Mouse (Mus musculus): ENCODE measurements at regions not wholly inside any gene's neighbourhood (a gene's known extent, or its start where the extent isn't known, plus 50 kb on each side); places are given as distances from the start of the nearest gene placed in this dataset.

GRCm38 (mm10) chr3:58123396-58124077, 275.7 kb upstream of the Pfn2 start:
- WGBS, result 82% methylated on average over 7 of the region's 7 CpGs
- H3K4me1 ChIP-seq (ENCODE audit: control insufficient read depth, insufficient read depth, low read length), result no peaks in the 10 kb centered on the region
- no peaks in the 10 kb centered on the region for H3K36me3 ChIP-seq (ENCODE audit: control insufficient read depth, insufficient read depth, low read length)
- H3K4me2 ChIP-seq (replicated peaks; ENCODE audit: low read depth, low read length), result no peak overlapping the region
- H3K9ac ChIP-seq (ENCODE audit: low read depth, low read length), result no peak overlapping the region
- H3K27ac ChIP-seq (ENCODE audit: low read depth, low read length), result no peak overlapping the region
- H3K27me3 ChIP-seq (ENCODE audit: control insufficient read depth, insufficient read depth, low read length), result no peaks in the 10 kb centered on the region
- H3K4me3 ChIP-seq (ENCODE audit: low read length), result no peak overlapping the region
- no peaks in the 10 kb centered on the region for H3K9me3 ChIP-seq (ENCODE audit: control insufficient read depth, low read length)
- no peak for ATAC-seq (ENCODE audit: low FRiP score, low TSS enrichment)

- Histone ChIP-seq H3K4me1 (ENCODE audit: control insufficient read depth, insufficient read depth, low read length) (0 out of 2 replicates have a peak, but pooled peaks cover 3% of the 10 kb centered on the region), H3K36me3 (ENCODE audit: control insufficient read depth, insufficient read depth, low read length) (no peaks in the 10 kb centered on the region), H3K9me3 (ENCODE audit: control insufficient read depth, low read length) (no peaks in the 10 kb centered on the region), H3K27ac (ENCODE audit: low read depth, low read length) (no peak overlapping the region), H3K4me2 (replicated peaks; ENCODE audit: low read depth, low read length) (no peak overlapping the region), H3K4me3 (ENCODE audit: low read length) (no peak overlapping the region), H3K27me3 (ENCODE audit: control insufficient read depth, insufficient read depth, low read length) (no peaks in the 10 kb centered on the region), H3K9ac (ENCODE audit: low read depth, low read length) (no peak overlapping the region)
- ATAC-seq (ENCODE audit: low FRiP score, low TSS enrichment), result no peak
- 92% methylated on average over 1 of the region's 1 CpGs for WGBS
Observed at GRCm38 (mm10) chr3:58124886-58125285, 277.0 kb upstream of the Pfn2 start.

- H3K4me2 ChIP-seq (replicated peaks; ENCODE audit: low read depth, low read length), result no peak overlapping the region
Observed at GRCm38 (mm10) chr3:58126996-58127395, 279.1 kb upstream of the Pfn2 start.

GRCm38 (mm10) chr3:58128059-58128458, 280.2 kb upstream of the Pfn2 start:
- 0 out of 2 replicates have a peak, but pooled peaks cover 3% of the 10 kb centered on the region for H3K4me1 ChIP-seq (ENCODE audit: control insufficient read depth, insufficient read depth, low read length)
- 85% methylated on average over 8 of the region's 8 CpGs for WGBS
- no peak for ATAC-seq (ENCODE audit: low FRiP score, low TSS enrichment)
- H3K27me3 ChIP-seq (ENCODE audit: control insufficient read depth, insufficient read depth, low read length), result no peaks in the 10 kb centered on the region
- no peak overlapping the region for H3K9ac ChIP-seq (ENCODE audit: low read depth, low read length)
- H3K4me2 ChIP-seq (replicated peaks; ENCODE audit: low read depth, low read length), result no peak overlapping the region
- no peaks in the 10 kb centered on the region for H3K9me3 ChIP-seq (ENCODE audit: control insufficient read depth, low read length)
- H3K36me3 ChIP-seq (ENCODE audit: control insufficient read depth, insufficient read depth, low read length), result no peaks in the 10 kb centered on the region
- H3K27ac ChIP-seq (ENCODE audit: low read depth, low read length), result no peak overlapping the region
- no peak overlapping the region for H3K4me3 ChIP-seq (ENCODE audit: low read length)

More at GRCm38 (mm10) chr3:58126996-58127395, 279.1 kb upstream of the Pfn2 start:
- Histone ChIP-seq H3K9ac (ENCODE audit: low read depth, low read length) (no peak overlapping the region), H3K4me1 (ENCODE audit: control insufficient read depth, insufficient read depth, low read length) (0 out of 2 replicates have a peak, but pooled peaks cover 3% of the 10 kb centered on the region), H3K27ac (ENCODE audit: low read depth, low read length) (no peak overlapping the region), H3K9me3 (ENCODE audit: control insufficient read depth, low read length) (no peaks in the 10 kb centered on the region), H3K27me3 (ENCODE audit: control insufficient read depth, insufficient read depth, low read length) (no peaks in the 10 kb centered on the region), H3K36me3 (ENCODE audit: control insufficient read depth, insufficient read depth, low read length) (no peaks in the 10 kb centered on the region), H3K4me3 (ENCODE audit: low read length) (no peak overlapping the region)
- ATAC-seq (ENCODE audit: low FRiP score, low TSS enrichment), result no peak

- H3K4me2 ChIP-seq (replicated peaks; ENCODE audit: low read depth, low read length), result no peak overlapping the region; the same call in 1 of the 2 replicates
- WGBS, result 18% methylated on average over 6 of the region's 6 CpGs
- H3K9me3 ChIP-seq (ENCODE audit: control insufficient read depth, low read length), result no peaks in the 10 kb centered on the region
- 0 out of 2 replicates have a peak, but pooled peaks cover 3% of the 10 kb centered on the region for H3K4me1 ChIP-seq (ENCODE audit: control insufficient read depth, insufficient read depth, low read length)
- H3K9ac ChIP-seq (ENCODE audit: low read depth, low read length), result no peak overlapping the region
- H3K27me3 ChIP-seq (ENCODE audit: control insufficient read depth, insufficient read depth, low read length), result no peaks in the 10 kb centered on the region
- no peak overlapping the region for H3K4me3 ChIP-seq (ENCODE audit: low read length)
- no peaks in the 10 kb centered on the region for H3K36me3 ChIP-seq (ENCODE audit: control insufficient read depth, insufficient read depth, low read length)
- H3K27ac ChIP-seq (ENCODE audit: low read depth, low read length), result no peak overlapping the region
- no peak for ATAC-seq (ENCODE audit: low FRiP score, low TSS enrichment)
Observed at GRCm38 (mm10) chr3:58129358-58129903, 281.6 kb upstream of the Pfn2 start.

- Histone ChIP-seq H3K9ac (ENCODE audit: low read depth, low read length) (no peak overlapping the region), H3K4me3 (ENCODE audit: low read length) (no peak overlapping the region), H3K4me1 (ENCODE audit: control insufficient read depth, insufficient read depth, low read length) (no peaks in the 10 kb centered on the region), H3K36me3 (ENCODE audit: control insufficient read depth, insufficient read depth, low read length) (no peaks in the 10 kb centered on the region), H3K27ac (ENCODE audit: low read depth, low read length) (no peak overlapping the region), H3K9me3 (ENCODE audit: control insufficient read depth, low read length) (no peaks in the 10 kb centered on the region), H3K27me3 (ENCODE audit: control insufficient read depth, insufficient read depth, low read length) (no peaks in the 10 kb centered on the region), H3K4me2 (replicated peaks; ENCODE audit: low read depth, low read length) (no peak overlapping the region)
- 34% methylated on average over 10 of the region's 10 CpGs for WGBS
- ATAC-seq (ENCODE audit: low FRiP score, low TSS enrichment), result no peak
Observed at GRCm38 (mm10) chr3:58135607-58136365, 278.7 kb upstream of the Tsc22d2 start.

- H3K4me1 ChIP-seq (ENCODE audit: control insufficient read depth, insufficient read depth, low read length), result no peaks in the 10 kb centered on the region
- no peak overlapping the region for H3K4me2 ChIP-seq (replicated peaks; ENCODE audit: low read depth, low read length)
- no peak overlapping the region for H3K4me3 ChIP-seq (ENCODE audit: low read length)
- H3K36me3 ChIP-seq (ENCODE audit: control insufficient read depth, insufficient read depth, low read length), result no peaks in the 10 kb centered on the region
- ATAC-seq (ENCODE audit: low FRiP score, low TSS enrichment), result no peak
- H3K27ac ChIP-seq (ENCODE audit: low read depth, low read length), result no peak overlapping the region
- no peaks in the 10 kb centered on the region for H3K27me3 ChIP-seq (ENCODE audit: control insufficient read depth, insufficient read depth, low read length)
- H3K9ac ChIP-seq (ENCODE audit: low read depth, low read length), result no peak overlapping the region
- H3K9me3 ChIP-seq (ENCODE audit: control insufficient read depth, low read length), result no peaks in the 10 kb centered on the region
- 76% methylated on average over 8 of the region's 8 CpGs for WGBS
Observed at GRCm38 (mm10) chr3:58138726-58139585, 275.6 kb upstream of the Tsc22d2 start.

- Histone ChIP-seq H3K4me3 (ENCODE audit: low read length) (no peak overlapping the region), H3K27me3 (ENCODE audit: control insufficient read depth, insufficient read depth, low read length) (no peaks in the 10 kb centered on the region), H3K4me1 (ENCODE audit: control insufficient read depth, insufficient read depth, low read length) (no peaks in the 10 kb centered on the region), H3K27ac (ENCODE audit: low read depth, low read length) (no peak overlapping the region), H3K4me2 (replicated peaks; ENCODE audit: low read depth, low read length) (no peak overlapping the region), H3K9me3 (ENCODE audit: control insufficient read depth, low read length) (no peaks in the 10 kb centered on the region), H3K36me3 (ENCODE audit: control insufficient read depth, insufficient read depth, low read length) (no peaks in the 10 kb centered on the region), H3K9ac (ENCODE audit: low read depth, low read length) (no peak overlapping the region)
- 38% methylated on average over 3 of the region's 3 CpGs for WGBS
- no peak for ATAC-seq (ENCODE audit: low FRiP score, low TSS enrichment)
Observed at GRCm38 (mm10) chr3:58146108-58146507, 268.4 kb upstream of the Tsc22d2 start.
